Mouse (Mus musculus) bone marrow macrophage, adult 2 months (primary cell): ENCODE measurements around the gene Atp5l.

Source experiments
- CTCF ChIP-seq: IDR thresholded peaks from 2 replicates; pipeline ENCODE4 v1.5.1; 2012; ENCODE audit warnings: low read depth, mild to moderate bottlenecking, low read length, moderate library complexity
- POLR2A ChIP-seq: IDR thresholded peaks from 2 replicates; pipeline ENCODE4 v1.6.1; 2012; ENCODE audit warnings: mild to moderate bottlenecking, low read depth, low read length, borderline replicate concordance

- TF ChIP-seq POLR2A = no peak
- no peak for TF ChIP-seq CTCF
Observed at GRCm38 (mm10) chr9:44919606-44920005, 936 bp downstream of the Atp5l start.
